Mouse (Mus musculus): Measurements from ENCODE around the gene Mdm2. TPM values are rescaled to one million over a fixed set of nuclear protein-coding genes. Genes with fewer than 3 reads are reported as not detected.

Mdm2 gene
- polyA plus RNA-seq, 1 experiment, result not detected

- H3K27ac ChIP-seq (ENCODE audit: insufficient read depth, low read depth, low read length), result no peak overlapping the region
- no peak overlapping the region for H3K4me3 ChIP-seq (ENCODE audit: insufficient read depth, low read depth, low read length)
- peaks cover 4% of the 10 kb centered on the region; the same call in 1 of the 2 replicates for H3K4me1 ChIP-seq (ENCODE audit: control insufficient read depth, insufficient read depth, low read length)
- TF ChIP-seq CTCF (IDR thresholded peaks at IDR 0.05; ENCODE audit: insufficient read depth, low read depth, low read length) (no peak), POLR2A (IDR thresholded peaks at IDR 0.05; ENCODE audit: insufficient read depth, low read depth, low read length) (no peak)
- WGBS, result 95% methylated on average over 15 of the region's 15 CpGs
These were observed 67.9 kb downstream of the Mdm2 start for GRCm38 (mm10) chr10:117642491-117643262.

- no peak for TF ChIP-seq POLR2A (IDR thresholded peaks at IDR 0.05; ENCODE audit: insufficient read depth, low read depth, low read length)
- TF ChIP-seq CTCF (IDR thresholded peaks at IDR 0.05; ENCODE audit: insufficient read depth, low read depth, low read length), result no peak
- no peak overlapping the region for H3K27ac ChIP-seq (ENCODE audit: insufficient read depth, low read depth, low read length)
- H3K4me1 ChIP-seq (ENCODE audit: control insufficient read depth, insufficient read depth, low read length), result peaks cover 2% of the 10 kb centered on the region; the same call in 1 of the 2 replicates
- no peak overlapping the region for H3K4me3 ChIP-seq (ENCODE audit: insufficient read depth, low read depth, low read length)
- WGBS, result 88% methylated on average over 9 of the region's 9 CpGs
These were observed 68.4 kb downstream of the Mdm2 start for GRCm38 (mm10) chr10:117642201-117642450.

DNA sequence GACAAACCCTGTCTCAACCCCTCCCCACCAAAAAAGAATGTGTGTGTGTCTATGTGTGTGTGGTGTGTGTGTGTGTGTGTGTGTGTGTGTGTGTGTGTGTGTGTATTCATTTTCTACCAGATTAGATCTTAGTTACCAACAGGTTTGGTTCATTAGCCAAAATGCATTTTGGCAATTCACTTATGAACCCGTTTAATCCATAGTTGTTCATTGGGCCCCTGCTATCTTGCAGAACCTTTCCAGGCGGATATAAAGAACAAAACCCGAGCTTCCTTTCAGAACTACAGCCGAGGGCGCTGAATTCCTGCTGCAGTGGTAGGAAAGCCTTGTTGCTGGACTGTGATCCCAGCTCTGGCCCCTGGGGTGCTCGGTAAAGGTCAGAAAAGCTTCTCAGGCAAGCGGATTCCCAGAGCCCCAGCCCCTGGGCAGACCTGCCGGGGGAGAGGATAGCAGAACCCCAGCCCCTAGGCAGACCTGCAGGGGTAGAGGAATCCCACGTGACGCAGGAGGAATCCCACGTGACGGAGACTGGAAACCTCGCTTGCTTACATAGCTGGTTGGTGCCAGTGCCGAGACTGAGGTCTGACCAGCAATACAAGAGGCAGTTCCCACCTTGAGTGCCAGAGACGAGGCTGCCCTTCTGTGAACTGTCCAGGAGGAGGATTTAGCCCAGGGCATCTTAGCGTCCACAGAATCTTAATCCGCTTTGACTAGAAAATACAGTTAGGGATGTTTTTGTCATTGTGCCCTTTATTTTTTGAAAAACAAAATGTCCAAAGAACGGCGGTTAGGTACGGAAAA lies 69.0 kb downstream of the Mdm2 start:
- Histone ChIP-seq H3K27ac (ENCODE audit: insufficient read depth, low read depth, low read length) (no peak overlapping the region), H3K4me1 (ENCODE audit: control insufficient read depth, insufficient read depth, low read length) (no peaks in the 10 kb centered on the region), H3K4me3 (ENCODE audit: insufficient read depth, low read depth, low read length) (no peak overlapping the region)
- 57% methylated on average over 20 of the region's 20 CpGs for WGBS
- TF ChIP-seq CTCF (IDR thresholded peaks at IDR 0.05; ENCODE audit: insufficient read depth, low read depth, low read length) (no peak), POLR2A (IDR thresholded peaks at IDR 0.05; ENCODE audit: insufficient read depth, low read depth, low read length) (no peak)

GRCm38 (mm10) chr10:117640595-117641078 lies 69.9 kb downstream of the Mdm2 start:
- no peak overlapping the region for H3K27ac ChIP-seq (ENCODE audit: insufficient read depth, low read depth, low read length)
- TF ChIP-seq POLR2A (IDR thresholded peaks at IDR 0.05; ENCODE audit: insufficient read depth, low read depth, low read length) (no peak), CTCF (IDR thresholded peaks at IDR 0.05; ENCODE audit: insufficient read depth, low read depth, low read length) (no peak)
- H3K4me1 ChIP-seq (ENCODE audit: control insufficient read depth, insufficient read depth, low read length), result no peaks in the 10 kb centered on the region
- H3K4me3 ChIP-seq (ENCODE audit: insufficient read depth, low read depth, low read length), result no peak overlapping the region
- WGBS, result 85% methylated on average over 7 of the region's 7 CpGs

GRCm38 (mm10) chr10:117639899-117640594 lies 70.5 kb downstream of the Mdm2 start:
- WGBS, result 72% methylated on average over 21 of the region's 21 CpGs
- H3K4me1 ChIP-seq (ENCODE audit: control insufficient read depth, insufficient read depth, low read length), result no peaks in the 10 kb centered on the region
- H3K4me3 ChIP-seq (ENCODE audit: insufficient read depth, low read depth, low read length), result no peak overlapping the region
- TF ChIP-seq POLR2A (IDR thresholded peaks at IDR 0.05; ENCODE audit: insufficient read depth, low read depth, low read length) (no peak), CTCF (IDR thresholded peaks at IDR 0.05; ENCODE audit: insufficient read depth, low read depth, low read length) (no peak)
- no peak overlapping the region for H3K27ac ChIP-seq (ENCODE audit: insufficient read depth, low read depth, low read length)

GRCm38 (mm10) chr10:117639221-117639599 lies 71.3 kb downstream of the Mdm2 start:
- no peak overlapping the region for H3K4me3 ChIP-seq (ENCODE audit: insufficient read depth, low read depth, low read length)
- TF ChIP-seq CTCF (IDR thresholded peaks at IDR 0.05; ENCODE audit: insufficient read depth, low read depth, low read length) (no peak), POLR2A (IDR thresholded peaks at IDR 0.05; ENCODE audit: insufficient read depth, low read depth, low read length) (no peak)
- no peak overlapping the region for H3K27ac ChIP-seq (ENCODE audit: insufficient read depth, low read depth, low read length)
- no peaks in the 10 kb centered on the region for H3K4me1 ChIP-seq (ENCODE audit: control insufficient read depth, insufficient read depth, low read length)
- WGBS, result 97% methylated on average over 8 of the region's 8 CpGs

Other genes with a start within 250 kb of the Mdm2 start
- not detected in 2 replicates for gene Cpm, start 81.3 kb downstream of the Mdm2 start, polyA plus RNA-seq (2012; ENCODE audit: insufficient read depth, insufficient read length, low replicate concordance, missing spikeins)
- gene Slc35e3, start 35.6 kb upstream of the Mdm2 start, polyA plus RNA-seq (2012; ENCODE audit: insufficient read depth, insufficient read length, low replicate concordance, missing spikeins), result not detected in 2 replicates
- not detected in 2 replicates for gene Nup107, start 81.9 kb upstream of the Mdm2 start, polyA plus RNA-seq (2012; ENCODE audit: insufficient read depth, insufficient read length, low replicate concordance, missing spikeins)
- gene Rap1b, start 135.3 kb upstream of the Mdm2 start, polyA plus RNA-seq (2012; ENCODE audit: insufficient read depth, insufficient read length, low replicate concordance, missing spikeins), result not detected in 2 replicates

All from olfactory bulb, adult 2 months (tissue).